Mouse (Mus musculus) gastrocnemius, adult 18-20 months (tissue): ENCODE data around the gene Gys2. TPM values are rescaled to one million over a fixed set of nuclear protein-coding genes. Genes with fewer than 3 reads are reported as not detected.

ENCODE experiments used
- DNase-seq: peaks from one replicate; pipeline ENCODE4 v3.0.0; 2021; ENCODE audit warnings: low spot score
- total RNA-seq, 2 experiments: library from RNA; stranded (reverse); gene quantifications; 2 replicates each; pipeline ENCODE4 v1.2.3; 2021

Gene Gys2
- total RNA-seq, 2 experiments from 2014 or later: 0.21 TPM; not detected in 1

- no peak for DNase-seq
These were observed 94.2 kb downstream of the Gys2 start for GRCm38 (mm10) chr6:142378576-142379330.

DNA sequence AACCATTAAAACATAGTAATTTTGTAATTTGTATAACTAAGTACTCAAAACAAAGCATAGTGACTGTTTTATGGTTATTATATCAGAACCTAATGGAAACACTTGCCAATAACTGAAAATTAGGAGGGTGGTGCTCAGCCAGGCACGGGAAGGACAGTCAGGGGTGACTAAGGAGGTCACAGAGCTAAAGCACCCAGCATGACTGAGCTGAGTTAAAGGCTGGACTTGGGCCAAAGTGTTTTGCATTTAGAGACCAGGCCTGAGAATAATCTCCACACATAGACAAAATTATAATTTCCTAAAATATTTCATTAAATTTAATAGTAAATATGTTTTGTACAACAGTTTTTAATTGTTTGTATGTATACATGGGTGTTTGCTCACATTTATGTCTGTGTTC lies 95.8 kb downstream of the Gys2 start:
- DNase-seq: no peak

Other genes with a start within 250 kb of the Gys2 start
- not detected for gene Iapp, start 174.7 kb downstream of the Gys2 start, total RNA-seq
- not detected for gene Slco1a5, start 150.1 kb downstream of the Gys2 start, total RNA-seq
- 1 to 10 TPM; 8.9 to 9.5 TPM for gene Pyroxd1, start 127.5 kb downstream of the Gys2 start, total RNA-seq
- gene Recql, start 86.0 kb downstream of the Gys2 start, total RNA-seq: 1 to 10 TPM; 4.9 to 5.2 TPM
- gene Golt1b, start 85.9 kb downstream of the Gys2 start, total RNA-seq: 10 to 100 TPM; 14.6 to 15.3 TPM
- not detected for gene Spx, start 59.7 kb downstream of the Gys2 start, total RNA-seq
- 100 to 1,000 TPM; 379 to 613 TPM for gene Ldhb, start 34.8 kb upstream of the Gys2 start, total RNA-seq
- gene Kcnj8, start 98.5 kb upstream of the Gys2 start, total RNA-seq: 1 to 10 TPM; 4.3 to 7.4 TPM
- gene Abcc9, start 229.2 kb upstream of the Gys2 start, total RNA-seq: 100 to 1,000 TPM; 120 to 132 TPM